Mouse (Mus musculus) lung, adult 2 months (tissue): ENCODE results near the gene Cnksr3.
A peak's percentile ranks its signal among the peaks of the same experiment; 100 is the strongest.

Source experiments
- CTCF ChIP-seq: fragments of 200-500 bp; IDR thresholded peaks from 2 replicates; pipeline ENCODE4 v1.5.1; 2011; ENCODE audit warnings: mild to moderate bottlenecking, low read length, control low read depth; ENCODE audit not compliant: insufficient read depth
- POLR2A ChIP-seq: fragments of 200-500 bp; IDR thresholded peaks from 2 replicates; pipeline ENCODE4 v1.6.1; 2011; ENCODE audit warnings: low read depth, mild to moderate bottlenecking, control low read depth, low read length, borderline replicate concordance; ENCODE audit errors: extremely low read depth

DNA sequence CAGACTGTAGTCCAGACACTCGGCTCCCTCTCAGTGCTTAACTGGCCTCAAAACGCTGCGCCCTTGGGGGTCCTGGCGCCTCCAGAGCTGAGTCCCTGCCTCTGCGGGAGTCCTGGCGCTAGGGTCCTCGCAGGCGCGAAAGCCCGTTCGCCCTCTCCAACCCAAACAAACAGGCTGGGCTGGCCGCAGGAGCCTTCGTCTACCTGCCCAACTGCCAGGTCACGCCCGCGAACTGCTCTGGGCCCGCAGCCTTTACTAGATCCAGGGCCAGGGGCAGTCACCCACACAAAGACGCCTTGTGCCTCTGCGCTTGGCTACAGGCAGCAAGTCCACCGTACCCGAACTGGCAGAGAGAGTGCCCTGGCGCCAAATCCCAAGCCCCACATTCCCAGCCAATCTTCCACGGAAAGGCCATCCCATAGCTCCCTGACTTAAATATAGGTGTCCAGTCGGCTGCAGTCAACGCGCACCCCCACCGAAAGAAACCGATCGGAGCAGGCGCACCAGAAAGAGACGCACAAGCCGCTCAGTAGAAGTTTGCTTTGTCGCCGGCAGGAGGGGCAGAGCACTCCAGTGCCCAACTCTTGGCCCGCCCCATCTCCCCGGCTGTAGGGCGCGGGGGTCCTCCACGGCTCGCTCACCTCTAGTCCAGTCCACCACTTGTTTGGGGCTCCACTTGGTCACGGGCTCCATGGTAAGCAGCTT, 894 bp downstream of the Cnksr3 start:
- TF ChIP-seq CTCF (peak; percentile 52), POLR2A (no peak)
